Mouse (Mus musculus) cerebellum, postnatal 4 days (tissue): ENCODE measurements around the gene Tapbp.
"Not testable (repeated sequence)": the region's sequence is repeated elsewhere in the genome, so short reads cannot be mapped to it uniquely, and the experiment has no call there.

Source experiments
- DNase-seq, 2 experiments: peaks; one replicate each; pipeline ENCODE4 v3.0.0; 2022; ENCODE audit warnings: low spot score in 2 of 2, mixed read lengths in 1 of 2

Tapbp gene

GRCm38 (mm10) chr17:33915671-33916250 is at the start of gene Tapbp, which contains the start of gene Zbtb22:
TSS of gene Tapbp (plus strand) at chr17:33915899.
TSS of gene Zbtb22 (plus strand) at chr17:33915904.
- DNase-seq = peak; percentile 87 to 95

GRCm38 (mm10) chr17:33873537-33873936 is 42.2 kb upstream of the Tapbp start, which contains the start of gene Gm7029:
TSS of gene Gm7029 (plus strand) at chr17:33873837.
- not testable (repeated sequence) for DNase-seq

GRCm38 (mm10) chr17:33874411-33874810 is 41.3 kb upstream of the Tapbp start:
- no peak for DNase-seq

- not testable (repeated sequence) for DNase-seq
Measured at GRCm38 (mm10) chr17:33875797-33876196, 39.9 kb upstream of the Tapbp start.

GRCm38 (mm10) chr17:33884320-33884719 is 31.4 kb upstream of the Tapbp start:
- not testable (repeated sequence) for DNase-seq

- DNase-seq = not testable (repeated sequence)
Measured at GRCm38 (mm10) chr17:33887802-33888201, 27.9 kb upstream of the Tapbp start.

- not testable (repeated sequence) for DNase-seq
Measured at GRCm38 (mm10) chr17:33888230-33888629, 27.5 kb upstream of the Tapbp start.

- DNase-seq = not testable (repeated sequence)
Measured at GRCm38 (mm10) chr17:33889941-33890532, 25.7 kb upstream of the Tapbp start.

- peak; percentile 99 to 100 for DNase-seq
Measured at GRCm38 (mm10) chr17:33890533-33891059, 25.1 kb upstream of the Tapbp start, which contains the start of gene Kifc1. TSS of gene Kifc1 (minus strand) at chr17:33890661.

GRCm38 (mm10) chr17:33891357-33891756 is 24.3 kb upstream of the Tapbp start:
- no peak for DNase-seq

GRCm38 (mm10) chr17:33891892-33892291 is 23.8 kb upstream of the Tapbp start:
- DNase-seq = not testable (repeated sequence)

GRCm38 (mm10) chr17:33892429-33892828 is 23.3 kb upstream of the Tapbp start:
- DNase-seq = no peak

- not testable (repeated sequence) for DNase-seq
Measured at GRCm38 (mm10) chr17:33893011-33893410, 22.7 kb upstream of the Tapbp start.

- no peak for DNase-seq
Measured at GRCm38 (mm10) chr17:33897114-33897794, 18.4 kb upstream of the Tapbp start.

GRCm38 (mm10) chr17:33898193-33898592 is 17.5 kb upstream of the Tapbp start:
- not testable (repeated sequence) for DNase-seq

GRCm38 (mm10) chr17:33899642-33900041 is 16.1 kb upstream of the Tapbp start:
- no peak for DNase-seq

- no peak for DNase-seq
Measured at GRCm38 (mm10) chr17:33900281-33900988, 15.3 kb upstream of the Tapbp start.

- no peak for DNase-seq
Measured at GRCm38 (mm10) chr17:33900989-33901314, 14.7 kb upstream of the Tapbp start.

- no peak for DNase-seq
Measured at GRCm38 (mm10) chr17:33901653-33902052, 14.0 kb upstream of the Tapbp start.

GRCm38 (mm10) chr17:33902079-33902478 is 13.6 kb upstream of the Tapbp start:
- no peak for DNase-seq

GRCm38 (mm10) chr17:33902491-33902890 is 13.2 kb upstream of the Tapbp start:
- no peak for DNase-seq
